In genomic region chr19:53679194-53679593, GRCm38 (mm10) we compare ENCODE assay signal across 21 mouse cellular contexts. TPM values are rescaled to one million over a fixed set of nuclear protein-coding genes. Genes with fewer than 3 reads are reported as not detected.
DNase-seq lines count a peak whose midpoint lies in the region; ATAC-seq lines count a peak whose summit lies in the region.
"Had no signal": no experiment of that assay in that cellular context is flagged by ENCODE, and none has a peak within 500 bp of the region (broad histone marks: within the 10 kb centered on the region; RNA-seq: fewer than 3 reads in every experiment).

No protein-coding gene starts in this region.

- H3K27me3 ChIP-seq in heart, embryonic 12.5 days (replicated peaks), result peaks cover 11% of the 10 kb centered on the region
- peaks cover 78% of the 10 kb centered on the region for H3K27me3 ChIP-seq in limb, embryonic 10.5 days (ENCODE audit: low read depth, poor library complexity, severe bottlenecking)
- H3K27me3 ChIP-seq in forebrain, embryonic 14.5 days (replicated peaks; ENCODE audit: control insufficient read depth, insufficient read depth, low read length), result peaks cover 44% of the 10 kb centered on the region

- DNase-seq in heart, adult 11 months, result peak; percentile 86
- DNase-seq in heart, postnatal 36 days, result no peak
- DNase-seq in heart, postnatal 25 days (ENCODE audit: low spot score), result no peak
- DNase-seq in heart, postnatal 10 days, result peak; percentile 47 to 52
- DNase-seq in limb, embryonic 10.5 days (ENCODE audit: low spot score), result no peak
- no peak for DNase-seq in right cerebral cortex, postnatal 10 days (ENCODE audit: low spot score in 2 of 2)
- DNase-seq in forebrain, embryonic 14.5 days (ENCODE audit: low spot score), result no peak
- DNase-seq: adrenal gland, postnatal 14 days; cerebellum, adult 11-12 months; cerebellum, adult 9-11 months; cerebellum, postnatal 36 days; forebrain, postnatal 0 days; gastrocnemius, postnatal 25 days; kidney, adult 11 months; kidney, adult 9 months had no signal

- H3K36me3 ChIP-seq in heart, embryonic 12.5 days, result no peaks in the 10 kb centered on the region
- H3K36me3 ChIP-seq in limb, embryonic 10.5 days, result no peaks in the 10 kb centered on the region
- H3K36me3 ChIP-seq in forebrain, embryonic 14.5 days (ENCODE audit: control insufficient read depth, insufficient read depth, low read length), result no peaks in the 10 kb centered on the region
- H3K36me3 ChIP-seq: embryonic facial prominence, embryonic 13.5 days; forebrain, embryonic 12.5 days; hindbrain, embryonic 12.5 days had no signal

- H3K4me1 ChIP-seq in heart, embryonic 12.5 days (replicated peaks), result peaks cover 42% of the 10 kb centered on the region
- peaks cover 32% of the 10 kb centered on the region for H3K4me1 ChIP-seq in limb, embryonic 10.5 days
- peaks cover 11% of the 10 kb centered on the region; the same call in 1 of the 2 replicates for H3K4me1 ChIP-seq in forebrain, embryonic 14.5 days (ENCODE audit: control insufficient read depth, insufficient read depth, low read length)

- peak overlapping the region; percentile 63 for H3K9ac ChIP-seq in heart, embryonic 12.5 days
- no peak overlapping the region for H3K9ac ChIP-seq in forebrain, embryonic 14.5 days (ENCODE audit: low read length)
- H3K9ac ChIP-seq: embryonic facial prominence, embryonic 13.5 days; forebrain, embryonic 12.5 days; forebrain, postnatal 0 days; hindbrain, embryonic 12.5 days had no signal

- H3K27ac ChIP-seq in heart, embryonic 12.5 days (ENCODE audit: poor library complexity, severe bottlenecking), result peak overlapping the region; percentile 35
- no peak overlapping the region for H3K27ac ChIP-seq in limb, embryonic 10.5 days
- no peak overlapping the region for H3K27ac ChIP-seq in forebrain, embryonic 14.5 days (ENCODE audit: low read depth, low read length)
- H3K27ac ChIP-seq: embryonic facial prominence, embryonic 13.5 days; forebrain, embryonic 12.5 days; hindbrain, embryonic 12.5 days; hindbrain, postnatal 0 days had no signal

- H3K4me2 ChIP-seq in heart, embryonic 12.5 days, result peak overlapping the region; percentile 61
- no peak overlapping the region for H3K4me2 ChIP-seq in forebrain, embryonic 14.5 days (ENCODE audit: low read length)
- H3K4me2 ChIP-seq: embryonic facial prominence, embryonic 13.5 days; forebrain, embryonic 12.5 days; hindbrain, embryonic 12.5 days had no signal

- WGBS in heart, embryonic 12.5 days, result 69% methylated on average over 9 of the region's 9 CpGs
- WGBS in limb, embryonic 10.5 days, result 96% methylated on average over 9 of the region's 9 CpGs
- WGBS in forebrain, embryonic 14.5 days, result 95% methylated on average over 9 of the region's 9 CpGs

- H3K4me3 ChIP-seq in heart, embryonic 12.5 days, result peak overlapping the region; percentile 40
- no peak overlapping the region for H3K4me3 ChIP-seq in limb, embryonic 10.5 days
- no peak overlapping the region for H3K4me3 ChIP-seq in forebrain, embryonic 14.5 days (ENCODE audit: low read depth, low read length)
- H3K4me3 ChIP-seq: embryonic facial prominence, embryonic 13.5 days; forebrain, embryonic 12.5 days; hindbrain, embryonic 12.5 days had no signal

- intact Hi-C loops in heart, postnatal 36 days (cut with DNase I), result loop anchor here (2.0 kb wide), 1 partner anchor 34 kb away; no protein-coding TSS in a partner anchor
- intact Hi-C loops in heart, postnatal 25 days (cut with DNase I), result no loop called here
- intact Hi-C loops in heart, postnatal 10 days (cut with DNase I), result loop anchor here (5.0 kb wide), 1 partner anchor 33 kb away; no protein-coding TSS in a partner anchor

- H3K9me3 ChIP-seq in heart, embryonic 12.5 days (replicated peaks), result no peaks in the 10 kb centered on the region
- no peaks in the 10 kb centered on the region for H3K9me3 ChIP-seq in limb, embryonic 10.5 days (replicated peaks)
- no peaks in the 10 kb centered on the region for H3K9me3 ChIP-seq in forebrain, embryonic 14.5 days (replicated peaks; ENCODE audit: control insufficient read depth, low read length)
- H3K9me3 ChIP-seq: embryonic facial prominence, embryonic 13.5 days; forebrain, embryonic 12.5 days; hindbrain, embryonic 12.5 days had no signal

- ATAC-seq in heart, embryonic 12.5 days (ENCODE audit: insufficient number of reproducible peaks, low FRiP score), result no peak
- no peak for ATAC-seq in forebrain, embryonic 14.5 days
- ATAC-seq: activated CD4-positive, CD25-positive, alpha-beta regulatory T cell, adult 4 months; forebrain, postnatal 0 days; hindbrain, postnatal 0 days had no signal

RNA-seq across cellular contexts. Expression of gene Rbm20, which starts 2.1 kb away (rescaled TPM):
- total RNA-seq in heart, postnatal 36 days (2021), result 100 to 1,000 TPM; 216 to 224 TPM
- polyA plus RNA-seq in heart, embryonic 12.5 days (2016; fragmentation: Nextera tagmentation; extraction: Ambion mirVana), result 51.8 and 54.0 TPM in 2 replicates
- 100 to 1,000 TPM; 203 to 227 TPM for total RNA-seq in heart, postnatal 25 days (2021)
- total RNA-seq in heart, postnatal 10 days (2021), result 100 to 1,000 TPM; 257 to 294 TPM
- 0.73 and 1.9 TPM in 2 replicates for polyA plus RNA-seq in limb, embryonic 10.5 days (2016; fragmentation: Nextera tagmentation; extraction: Ambion mirVana)
- 4.4 and 4.7 TPM in 2 replicates for polyA plus RNA-seq in forebrain, embryonic 14.5 days (2014; fragmentation: Nextera tagmentation; extraction: Ambion mirVana)

Comparison
In these comparisons a context has a peak if more than half of its experiments do, and no peak if none do; other contexts are left out.
1. DNase-seq: peak in heart, adult 11 months (single experiment) and heart, postnatal 10 days (2 of 2); none in heart, postnatal 36 days (0 of 2), heart, postnatal 25 days (single experiment), limb, embryonic 10.5 days (single experiment), right cerebral cortex, postnatal 10 days (0 of 2) and forebrain, embryonic 14.5 days (single experiment).